Mouse (Mus musculus) hindbrain, postnatal 0 days (tissue): ENCODE measurements around the gene Aig1. TPM values are rescaled to one million over a fixed set of nuclear protein-coding genes. Genes with fewer than 3 reads are reported as not detected.

ENCODE experiments used
- ATAC-seq: fragments of 200-750 bp; cut with Nextera tagmentation; 2 replicates; pipeline ENCODE4 v1.8.0; 2017; ENCODE audit warnings: mild to moderate bottlenecking, moderate TSS enrichment, moderate library complexity
- DNase-seq: peaks from one replicate; pipeline ENCODE4 v3.0.0-alpha.2; 2015; ENCODE audit warnings: low spot score
- H3K27ac ChIP-seq: fragments of 300-500 bp; sonication (generic); 2 replicates; pipeline ENCODE4 v1.5.1; 2014; ENCODE audit warnings: mild to moderate bottlenecking
- H3K27me3 ChIP-seq: fragments of 300-500 bp; sonication (generic); 2 replicates; pipeline ENCODE4 v1.6.1; 2014; ENCODE audit warnings: low read length, mixed read lengths; ENCODE audit not compliant: insufficient read depth
- H3K36me3 ChIP-seq: fragments of 300-500 bp; sonication (generic); 2 replicates; pipeline ENCODE4 v1.6.1; 2014; ENCODE audit warnings: low read length, mixed read lengths; ENCODE audit not compliant: insufficient read depth
- H3K4me1 ChIP-seq: fragments of 300-500 bp; sonication (generic); 2 replicates; pipeline ENCODE4 v1.6.1; 2014; ENCODE audit warnings: antibody characterized with exemption, low read length, mixed read lengths; ENCODE audit not compliant: insufficient read depth
- H3K4me2 ChIP-seq: fragments of 300-500 bp; sonication (generic); 2 replicates; pipeline ENCODE4 v1.6.1; 2014; ENCODE audit warnings: low read depth, mild to moderate bottlenecking, low read length, moderate library complexity, mixed read lengths
- H3K4me3 ChIP-seq: fragments of 300-500 bp; sonication (generic); 2 replicates; pipeline ENCODE4 v1.5.1; 2014; ENCODE audit warnings: low read length
- H3K9ac ChIP-seq: fragments of 300-500 bp; sonication (generic); replicated peaks from 2 replicates; pipeline ENCODE4 v1.6.1; 2014; ENCODE audit warnings: mild to moderate bottlenecking, low read length, moderate library complexity, mixed read lengths
- H3K9me3 ChIP-seq: fragments of 300-500 bp; sonication (generic); 2 replicates; pipeline ENCODE4 v1.6.1; 2016; ENCODE audit warnings: low read length, mixed read lengths
- CTCF ChIP-seq: IDR thresholded peaks from 2 replicates; pipeline ENCODE4 v1.5.1; 2016; ENCODE audit warnings: antibody characterized with exemption, control low read depth, low read depth
- WGBS: fragments of 180-500 bp; shearing (Covaris S2); extraction: QIAGEN DNeasy Blood & Tissue Kit; methylation state at CpG from one replicate; pipeline ENCODE4 v1.1.7; 2014; 5-methylcytosine and 5-hydroxymethylcytosine counted together
- polyA plus RNA-seq: library from polyadenylated mRNA; unstranded; fragments of >200 nt; fragmentation: Nextera tagmentation; extraction: Ambion mirVana; gene quantifications from 2 replicates; pipeline ENCODE4 v1.2.1, GENCODE M21; 2015
- total RNA-seq: library from RNA; depleted of rRNA; stranded (reverse); fragments of >200 nt; gene quantifications from 2 replicates; pipeline ENCODE4 v1.2.3, GENCODE M21; 2014

The Aig1 gene
- total and polyA plus RNA-seq, 2 experiments from 2014 or later: 105 to 123 TPM

DNA sequence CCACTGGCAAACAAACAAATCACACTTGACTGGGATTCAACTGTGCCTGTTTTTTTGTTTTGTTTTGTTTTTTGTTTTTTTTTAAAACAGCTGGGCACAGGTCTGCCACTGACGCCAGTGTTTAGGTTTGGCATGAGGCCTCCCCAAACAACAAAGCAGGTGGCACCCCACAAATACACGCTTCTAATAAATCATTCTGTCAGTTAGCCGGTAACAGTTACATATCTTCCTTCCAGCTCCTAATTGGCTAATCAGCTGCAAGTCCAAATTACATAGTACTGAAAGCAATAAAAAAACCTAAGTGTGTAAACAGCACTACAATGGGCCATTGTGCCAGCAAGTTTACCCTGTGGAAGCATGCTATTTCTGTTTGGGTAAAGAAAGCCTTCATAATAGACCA lies 18.7 kb downstream of the Aig1 start:
- no peak for TF ChIP-seq CTCF
- no peak overlapping the region for H3K4me2 ChIP-seq
- no peak overlapping the region for H3K4me3 ChIP-seq
- ATAC-seq (no peak), DNase-seq (no peak)
- no peaks in the 10 kb centered on the region for H3K36me3 ChIP-seq
- H3K9me3 ChIP-seq: no peaks in the 10 kb centered on the region
- no peaks in the 10 kb centered on the region for H3K27me3 ChIP-seq
- 27% methylated on average over 3 of the region's 3 CpGs for WGBS
- no peaks in the 10 kb centered on the region for H3K4me1 ChIP-seq
- no peak overlapping the region for H3K9ac ChIP-seq
- H3K27ac ChIP-seq: no peak overlapping the region

DNA sequence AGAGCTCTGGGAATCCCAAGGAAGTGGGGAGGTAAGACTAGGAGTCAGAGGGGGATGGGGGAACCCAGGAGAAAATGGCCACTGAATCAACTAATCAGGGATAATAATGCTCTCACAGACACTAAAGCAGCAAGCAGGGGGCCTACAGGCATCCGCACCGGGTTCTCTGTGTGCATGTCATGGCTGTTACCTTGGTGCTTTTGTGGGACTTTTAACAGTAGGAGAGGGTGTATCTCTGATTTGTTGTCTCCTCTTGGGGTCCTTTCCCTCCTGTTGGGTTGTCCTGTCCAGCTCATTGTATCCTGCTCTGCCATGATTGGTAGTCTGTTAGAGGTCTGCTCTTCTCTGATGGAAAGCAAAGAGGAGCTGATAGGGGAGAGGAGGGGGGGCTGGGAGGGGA lies 19.6 kb downstream of the Aig1 start:
- no peaks in the 10 kb centered on the region for H3K27me3 ChIP-seq
- no peak for TF ChIP-seq CTCF
- WGBS: 37% methylated on average over 2 of the region's 2 CpGs
- no peak overlapping the region for H3K4me3 ChIP-seq
- H3K4me2 ChIP-seq: no peak overlapping the region
- DNase-seq (no peak), ATAC-seq (no peak)
- no peaks in the 10 kb centered on the region for H3K9me3 ChIP-seq
- H3K36me3 ChIP-seq: no peaks in the 10 kb centered on the region
- H3K9ac ChIP-seq: no peak overlapping the region
- H3K4me1 ChIP-seq: no peaks in the 10 kb centered on the region
- H3K27ac ChIP-seq: no peak overlapping the region

- H3K27ac ChIP-seq: no peak overlapping the region
- no peaks in the 10 kb centered on the region for H3K27me3 ChIP-seq
- 91% methylated on average over 4 of the region's 4 CpGs for WGBS
These were observed 23.9 kb downstream of the Aig1 start for GRCm38 (mm10) chr10:13844864-13845263.

GRCm38 (mm10) chr10:13843746-13844145 lies 25.0 kb downstream of the Aig1 start:
- no peak for TF ChIP-seq CTCF
- H3K9ac ChIP-seq: no peak overlapping the region
- H3K4me3 ChIP-seq: no peak overlapping the region
- no peaks in the 10 kb centered on the region for H3K27me3 ChIP-seq
- no peaks in the 10 kb centered on the region for H3K9me3 ChIP-seq
- WGBS: 75% methylated on average over 3 of the region's 3 CpGs
- DNase-seq (no peak), ATAC-seq (no peak)
- no peak overlapping the region for H3K4me2 ChIP-seq
- H3K36me3 ChIP-seq: no peaks in the 10 kb centered on the region
- H3K27ac ChIP-seq: no peak overlapping the region
- H3K4me1 ChIP-seq: no peaks in the 10 kb centered on the region

More at GRCm38 (mm10) chr10:13844864-13845263, 23.9 kb downstream of the Aig1 start:
- no peak overlapping the region for H3K9ac ChIP-seq
- no peak for TF ChIP-seq CTCF
- ATAC-seq (no peak), DNase-seq (no peak)
- H3K4me2 ChIP-seq: no peak overlapping the region
- no peaks in the 10 kb centered on the region for H3K4me1 ChIP-seq
- no peaks in the 10 kb centered on the region for H3K9me3 ChIP-seq
- H3K36me3 ChIP-seq: no peaks in the 10 kb centered on the region
- H3K4me3 ChIP-seq: no peak overlapping the region

DNA sequence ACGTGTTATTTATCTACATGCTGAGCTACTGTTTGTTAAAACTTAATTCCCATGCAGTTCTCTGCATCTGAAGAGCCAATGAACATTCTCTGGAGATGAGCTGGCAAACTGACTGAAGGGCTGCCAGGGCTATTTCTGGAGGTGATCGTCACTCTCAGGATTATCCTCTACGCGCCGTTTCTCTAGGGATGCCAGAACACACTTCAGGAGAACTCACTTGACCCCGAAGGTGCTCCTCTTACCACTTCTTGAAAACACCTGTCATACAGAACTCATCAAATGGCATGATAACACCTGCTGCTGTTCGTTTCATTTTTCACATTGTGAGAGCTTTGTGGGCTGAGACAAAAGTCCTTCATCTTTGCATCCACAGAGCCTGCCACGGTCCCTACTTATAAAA lies 25.9 kb downstream of the Aig1 start:
- Histone ChIP-seq H3K9me3 (no peaks in the 10 kb centered on the region), H3K36me3 (no peaks in the 10 kb centered on the region), H3K4me3 (no peak overlapping the region), H3K4me1 (peaks cover 4% of the 10 kb centered on the region; the same call in 1 of the 2 replicates), H3K27me3 (no peaks in the 10 kb centered on the region), H3K4me2 (no peak overlapping the region), H3K9ac (no peak overlapping the region), H3K27ac (no peak overlapping the region)
- ATAC-seq: no peak
- TF ChIP-seq CTCF: no peak
- no peak for DNase-seq
- 67% methylated on average over 8 of the region's 8 CpGs for WGBS

- ATAC-seq: no peak
- TF ChIP-seq CTCF: no peak
These were observed 30.2 kb downstream of the Aig1 start for GRCm38 (mm10) chr10:13838511-13839126.

GRCm38 (mm10) chr10:13837709-13838456 lies 30.9 kb downstream of the Aig1 start:
- H3K4me1 ChIP-seq: peaks cover 8% of the 10 kb centered on the region; the same call in 1 of the 2 replicates
- no peak overlapping the region for H3K4me2 ChIP-seq
- H3K4me3 ChIP-seq: no peak overlapping the region
- 47% methylated on average over 21 of the region's 21 CpGs for WGBS
- peak overlapping the region; percentile 54 for H3K27ac ChIP-seq
- H3K36me3 ChIP-seq: no peaks in the 10 kb centered on the region
- ATAC-seq (no peak; the same call in 1 of the 2 replicates), DNase-seq (no peak)
- H3K27me3 ChIP-seq: no peaks in the 10 kb centered on the region
- no peak overlapping the region for H3K9ac ChIP-seq
- no peak for TF ChIP-seq CTCF
- H3K9me3 ChIP-seq: no peaks in the 10 kb centered on the region

More at GRCm38 (mm10) chr10:13838511-13839126, 30.2 kb downstream of the Aig1 start:
- Histone ChIP-seq H3K27me3 (no peaks in the 10 kb centered on the region), H3K9ac (no peak overlapping the region), H3K4me2 (no peak overlapping the region), H3K9me3 (no peaks in the 10 kb centered on the region), H3K4me1 (peaks cover 8% of the 10 kb centered on the region; the same call in 1 of the 2 replicates), H3K4me3 (no peak overlapping the region), H3K36me3 (no peaks in the 10 kb centered on the region), H3K27ac (no peak overlapping the region)
- DNase-seq: no peak
- WGBS: 84% methylated on average over 6 of the region's 6 CpGs
